Mouse (Mus musculus) kidney, adult 2 months (tissue): ENCODE measurements at regions not wholly inside any gene's neighbourhood (a gene's known extent, or its start where the extent isn't known, plus 50 kb on each side); places are given as distances from the start of the nearest gene placed in this dataset.

Experiments
- CTCF ChIP-seq: fragments of 200-500 bp; conservative IDR thresholded peaks from 2 replicates; pipeline ENCODE4 v1.5.1; 2011; ENCODE audit warnings: low read depth, mild to moderate bottlenecking, control low read depth, low read length, moderate library complexity, mixed read lengths; ENCODE audit not compliant: insufficient read depth, insufficient read length
- POLR2A ChIP-seq: fragments of 200-500 bp; IDR thresholded peaks from one replicate; pipeline ENCODE4 v1.6.1; 2011; ENCODE audit warnings: low read depth, low read length, control low read depth

DNA sequence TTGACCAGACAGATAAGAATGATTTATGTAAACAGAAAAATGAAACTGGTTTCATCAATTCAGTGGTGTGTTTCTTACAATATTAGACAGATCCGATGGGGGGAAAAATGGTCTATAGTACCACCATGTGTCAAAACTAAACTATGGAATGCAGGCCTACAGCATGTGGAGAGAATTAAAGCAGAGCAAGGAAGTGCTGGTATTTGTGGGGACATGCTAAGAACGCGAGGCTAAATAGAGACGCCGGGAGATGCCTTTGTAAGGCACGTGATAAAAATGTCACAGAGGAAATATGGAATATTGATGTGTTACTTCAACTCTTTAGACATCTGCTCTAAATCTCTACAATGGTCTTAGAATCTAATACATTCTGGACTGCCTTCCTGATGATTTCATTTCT, 60.0 kb upstream of the Ndufb4 start:
- no peak for TF ChIP-seq POLR2A
- TF ChIP-seq CTCF = no peak
